Comparison of ENCODE assay signal across 1 mouse cellular context in genomic region chr14:18240132-18240531, GRCm38 (mm10).
TF ChIP-seq lines count a peak whose summit lies in the region.

No protein-coding gene starts in this region.

TF ChIP-seq in MEL, 35 proteins besides CTCF, POLR2A, EP300 and RAD21 (continued from another document):
- TF ChIP-seq E2F4 (IDR thresholded peaks at IDR 0.05; ENCODE audit: borderline replicate concordance, low read depth, low read length) (no peak), CHD2 (IDR thresholded peaks at IDR 0.05; ENCODE audit: low read length) (no peak), ZC3H11A (IDR thresholded peaks at IDR 0.05; ENCODE audit: low read depth, low read length) (no peak), SIN3A (IDR thresholded peaks at IDR 0.05; ENCODE audit: low read length) (no peak; the same call in 1 of the 2 replicates), MYB (IDR thresholded peaks at IDR 0.05; ENCODE audit: low read depth, low read length) (no peak), GABPA (IDR thresholded peaks at IDR 0.05; ENCODE audit: low read depth, low read length) (no peak), ZKSCAN1 (IDR thresholded peaks at IDR 0.05; ENCODE audit: low read depth, low read length) (no peak), BHLHE40 (IDR thresholded peaks at IDR 0.05; ENCODE audit: borderline replicate concordance, low read depth, low read length) (no peak)
